Mouse (Mus musculus) left cerebral cortex, adult 6 months (tissue): ENCODE data around the gene Gprin2. TPM values are rescaled to one million over a fixed set of nuclear protein-coding genes. Genes with fewer than 3 reads are reported as not detected.

Experiments used
- long read RNA-seq, 2 experiments: library from polyadenylated mRNA; unstranded; transcript quantifications; one replicate each; pipeline ENCODE4 v2.0.0; 2019 to 2020
- polyA plus RNA-seq: library from polyadenylated mRNA; unstranded; fragments of <200 nt; fragmentation: Nextera tagmentation; gene quantifications from 2 replicates; pipeline ENCODE4 v1.2.3, GENCODE M21; 2021

Gprin2 gene
- polyA plus RNA-seq: 0.16 and 0.66 TPM in 2 replicates
- long read RNA-seq, experiment 1, partial matches to known transcripts: 0 of 3 reads
- long read RNA-seq, experiment 1, other reads (novel, unspliced or antisense): 3 of 3 reads
- long read RNA-seq, experiment 2: 0 reads

DNA sequence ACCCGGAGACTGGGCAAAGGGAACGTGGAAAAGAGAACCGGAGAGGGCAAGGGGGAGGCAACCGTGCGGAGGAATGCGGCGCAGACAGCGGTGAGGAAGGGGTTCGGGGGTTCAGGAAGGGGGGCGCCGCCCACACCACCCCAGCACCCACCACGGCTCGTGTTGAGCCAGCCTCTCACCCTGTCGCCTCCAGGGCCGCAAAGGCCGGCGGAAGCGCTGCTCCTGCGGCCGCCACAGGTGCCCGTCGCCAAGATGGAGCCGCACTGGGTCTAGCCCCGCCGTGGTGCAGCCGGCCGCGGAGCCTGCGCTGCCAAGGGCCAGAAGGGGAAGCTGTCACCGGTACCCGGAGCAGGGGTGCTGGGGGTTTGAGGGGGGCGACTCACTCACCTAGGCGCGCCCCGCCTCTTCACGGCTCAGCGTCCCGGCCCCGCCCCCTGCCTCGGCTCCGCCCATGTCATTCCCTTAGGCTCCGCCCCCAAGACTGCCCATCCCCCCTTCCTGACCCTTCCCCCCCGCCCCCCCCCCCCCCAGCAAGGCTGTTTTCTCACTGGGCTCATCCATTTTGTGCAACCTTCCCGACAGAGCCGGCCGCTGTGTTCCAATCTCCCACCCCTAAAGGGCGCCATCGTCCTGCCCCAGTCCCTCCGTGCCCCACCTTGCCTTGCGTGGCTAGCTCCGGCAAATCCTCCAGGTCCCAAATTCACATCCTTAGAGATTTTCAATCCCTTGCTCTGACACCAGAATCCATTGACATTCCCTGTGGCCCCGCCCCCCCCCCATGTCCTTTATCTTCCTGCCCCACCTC, at the start of gene Gprin2:
Gene Gprin2 (minus strand): TSS at position 423 of the 805 bp plus-strand sequence.

DNA sequence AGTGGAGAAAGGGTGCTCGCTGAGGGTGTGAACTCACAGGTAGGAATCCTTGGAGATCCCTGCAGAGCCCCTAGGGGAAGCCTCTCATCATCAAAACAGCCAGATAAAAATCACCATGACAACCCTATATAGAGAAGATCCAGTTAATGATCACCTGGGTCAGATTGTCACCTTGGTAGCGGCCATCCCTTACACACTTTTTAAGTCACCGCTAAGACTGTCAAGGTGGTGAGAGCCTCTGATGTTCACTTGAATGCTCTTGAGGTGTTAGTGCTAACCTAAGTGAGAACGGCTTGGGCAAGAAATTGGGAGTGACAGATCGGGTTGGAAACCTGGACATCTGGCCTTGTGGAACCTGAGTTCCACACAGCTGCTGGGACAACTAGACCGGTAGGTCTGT, 17.8 kb upstream of the Gprin2 start, which contains the start of gene Syt15:
Gene Syt15 (plus strand): TSS at position 301 of the 400 bp plus-strand sequence.

DNA sequence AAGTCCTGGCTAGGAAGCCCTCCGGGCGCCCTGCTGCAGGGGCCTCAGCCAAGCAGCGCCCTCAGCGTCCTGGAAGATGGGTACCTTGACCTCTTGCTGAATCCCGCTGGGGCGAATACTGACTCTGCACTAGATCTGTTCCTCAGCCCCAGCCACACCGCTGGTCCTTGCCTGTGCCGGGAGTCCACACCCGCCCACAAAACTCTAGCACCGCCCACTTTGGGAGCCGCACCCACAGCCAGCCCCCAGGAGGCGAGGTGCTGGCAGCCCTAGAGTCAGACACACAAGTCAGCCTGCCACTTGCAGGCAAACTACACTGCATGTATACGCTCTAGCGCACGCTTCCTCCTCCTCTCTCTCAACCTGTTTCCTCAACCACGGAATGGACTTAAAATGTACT, 49.1 kb downstream of the Gprin2 start, which contains the start of gene Npy4r:
Gene Npy4r (minus strand): TSS at position 148 of the 400 bp plus-strand sequence.

Other genes starting within 250 kb of the Gprin2 start
- not detected in 2 replicates for gene Rbp3, start 247.7 kb downstream of the Gprin2 start, polyA plus RNA-seq
- gene Zfp488, start 222.9 kb downstream of the Gprin2 start, polyA plus RNA-seq: 0.80 and 1.7 TPM in 2 replicates
- not detected in 2 replicates for gene Gm30083, start 186.5 kb downstream of the Gprin2 start, polyA plus RNA-seq
- not detected in 2 replicates for gene Gm5460, start 184.9 kb downstream of the Gprin2 start, polyA plus RNA-seq
- gene Antxrl, start 148.9 kb downstream of the Gprin2 start, polyA plus RNA-seq: not detected in 2 replicates
- 0.45 and 0.92 TPM in 2 replicates for gene Anxa8, start 115.7 kb downstream of the Gprin2 start, polyA plus RNA-seq
- not detected in 2 replicates for gene A630023A22Rik, start 98.9 kb downstream of the Gprin2 start, polyA plus RNA-seq
- not detected in 2 replicates for gene Npy4r, start 49.2 kb downstream of the Gprin2 start, polyA plus RNA-seq
- 0.21 and 0.29 TPM in 2 replicates for gene Syt15, start 17.9 kb upstream of the Gprin2 start, polyA plus RNA-seq
- 5.1 and 8.6 TPM in 2 replicates for gene Shld2, start 108.8 kb upstream of the Gprin2 start, polyA plus RNA-seq
- 55.7 and 67.9 TPM in 2 replicates for gene Glud1, start 109.1 kb upstream of the Gprin2 start, polyA plus RNA-seq
- gene Fam25c, start 153.8 kb upstream of the Gprin2 start, polyA plus RNA-seq: 0.50 TPM in 1 of 2 replicates, not detected in the other
- gene Sncg, start 173.1 kb upstream of the Gprin2 start, polyA plus RNA-seq: 3.8 and 5.9 TPM in 2 replicates
- gene Mmrn2, start 173.8 kb upstream of the Gprin2 start, polyA plus RNA-seq: 1.1 and 1.2 TPM in 2 replicates